Mouse (Mus musculus) forebrain, embryonic 12.5 days (tissue): ENCODE measurements at regions not wholly inside any gene's neighbourhood (a gene's known extent, or its start where the extent isn't known, plus 50 kb on each side); places are given as distances from the start of the nearest gene placed in this dataset.

Experiments used
- ATAC-seq: fragments of 200-750 bp; cut with Nextera tagmentation; 2 replicates; pipeline ENCODE4 v1.8.0; 2017; ENCODE audit warnings: moderate TSS enrichment; ENCODE audit not compliant: low FRiP score
- H3K27ac ChIP-seq: fragments of 300-500 bp; sonication (generic); 2 replicates; pipeline ENCODE4 v1.5.1; 2016; ENCODE audit warnings: mild to moderate bottlenecking
- H3K27me3 ChIP-seq: fragments of 300-500 bp; sonication (generic); 2 replicates; pipeline ENCODE4 v1.6.1; 2016; ENCODE audit warnings: mild to moderate bottlenecking
- H3K36me3 ChIP-seq: fragments of 300-500 bp; sonication (generic); replicated peaks from 2 replicates; pipeline ENCODE4 v1.6.1; 2016; ENCODE audit warnings: mild to moderate bottlenecking
- H3K4me1 ChIP-seq: fragments of 300-500 bp; sonication (generic); 2 replicates; pipeline ENCODE4 v1.6.1; 2016
- H3K4me2 ChIP-seq: fragments of 300-500 bp; sonication (generic); 2 replicates; pipeline ENCODE4 v1.6.1; 2016; ENCODE audit warnings: mild to moderate bottlenecking, moderate library complexity
- H3K4me3 ChIP-seq: fragments of 300-500 bp; sonication (generic); replicated peaks from 2 replicates; pipeline ENCODE4 v1.5.1; 2016; ENCODE audit warnings: mild to moderate bottlenecking
- H3K9ac ChIP-seq: fragments of 300-500 bp; sonication (generic); 2 replicates; pipeline ENCODE4 v1.6.1; 2016; ENCODE audit warnings: mild to moderate bottlenecking
- H3K9me3 ChIP-seq: fragments of 300-500 bp; sonication (generic); 2 replicates; pipeline ENCODE4 v1.6.1; 2016
- WGBS: fragments of 180-500 bp; shearing (Covaris S2); methylation state at CpG from one replicate; pipeline ENCODE4 v1.1.7; 2016; 5-methylcytosine and 5-hydroxymethylcytosine counted together

DNA sequence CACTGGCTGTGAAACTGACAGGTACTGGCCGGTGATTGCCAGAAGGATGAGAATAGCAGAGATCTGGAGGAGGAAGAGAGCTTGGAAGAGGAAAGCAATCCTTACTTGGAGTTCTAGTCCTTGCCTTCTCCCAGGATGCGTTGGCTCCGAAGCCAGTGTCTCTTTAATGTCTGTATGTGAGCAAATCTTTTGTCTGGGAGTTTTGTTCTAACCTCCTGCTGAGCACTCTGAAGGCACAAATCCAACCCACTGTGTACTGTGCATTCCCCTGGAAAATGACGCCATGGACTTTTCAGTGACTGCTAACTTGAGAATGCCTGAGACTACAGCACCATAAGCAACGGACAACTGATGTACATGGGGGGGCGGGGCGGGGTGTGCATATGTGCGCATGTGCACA, 216.4 kb downstream of the Emp1 start:
- WGBS = 59% methylated on average over 8 of the region's 8 CpGs

DNA sequence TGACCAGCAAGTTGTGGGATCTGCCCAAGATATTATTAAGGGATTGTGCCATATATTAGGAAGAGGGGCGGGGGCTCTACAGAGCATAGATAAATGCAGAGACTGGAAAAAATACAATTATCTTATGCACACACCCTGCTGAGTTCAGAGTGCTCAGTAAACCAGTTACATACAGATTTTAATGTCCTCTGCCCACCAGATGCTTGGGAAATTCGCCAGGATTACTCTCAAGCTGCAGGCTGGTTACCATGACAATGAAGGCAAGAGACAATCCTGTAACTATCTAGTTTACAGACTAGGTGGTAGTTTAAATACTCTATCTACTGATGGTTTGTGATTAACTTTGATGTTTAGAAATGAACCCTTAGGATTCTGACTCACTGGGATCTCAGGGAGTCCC, 220.2 kb downstream of the Emp1 start:
- Histone ChIP-seq H3K4me2 (no peak overlapping the region), H3K4me1 (peaks cover 11% of the 10 kb centered on the region; the same call in 1 of the 2 replicates), H3K9me3 (no peaks in the 10 kb centered on the region), H3K36me3 (no peaks in the 10 kb centered on the region), H3K9ac (no peak overlapping the region), H3K27ac (no peak overlapping the region), H3K4me3 (no peak overlapping the region), H3K27me3 (no peaks in the 10 kb centered on the region)
- no peak for ATAC-seq
- WGBS = 49% methylated on average over 2 of the region's 2 CpGs

More for the DNA sequence above, 216.4 kb downstream of the Emp1 start:
- no peak overlapping the region for H3K4me2 ChIP-seq
- peaks cover 11% of the 10 kb centered on the region; the same call in 1 of the 2 replicates for H3K4me1 ChIP-seq
- H3K9me3 ChIP-seq = no peaks in the 10 kb centered on the region
- no peaks in the 10 kb centered on the region for H3K36me3 ChIP-seq
- no peak overlapping the region for H3K9ac ChIP-seq
- no peak overlapping the region for H3K27ac ChIP-seq
- ATAC-seq = no peak
- H3K4me3 ChIP-seq = no peak overlapping the region
- H3K27me3 ChIP-seq = no peaks in the 10 kb centered on the region

DNA sequence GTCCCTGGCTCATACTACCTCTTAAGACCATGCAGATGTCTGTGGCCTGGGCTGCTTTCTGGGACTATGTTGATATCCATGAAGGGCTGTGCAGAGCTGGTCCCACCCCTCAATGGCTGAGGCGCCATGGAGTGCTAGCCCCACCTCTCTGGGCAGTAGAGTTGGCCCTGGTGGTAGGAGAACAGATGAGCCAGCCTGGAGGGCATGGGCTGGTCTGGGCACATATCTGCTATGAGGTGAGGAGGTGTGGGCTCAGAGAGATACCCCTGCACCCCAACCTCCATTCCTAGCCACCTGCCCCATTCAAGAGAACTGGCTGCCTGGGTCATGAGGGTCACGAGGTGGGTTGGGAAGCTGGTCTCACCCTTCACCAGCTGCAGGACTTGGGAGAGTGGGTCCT, 222.4 kb downstream of the Emp1 start:
- Histone ChIP-seq H3K9me3 (no peaks in the 10 kb centered on the region), H3K9ac (no peak overlapping the region), H3K4me1 (0 out of 2 replicates have a peak, but pooled peaks cover 7% of the 10 kb centered on the region), H3K4me3 (no peak overlapping the region), H3K36me3 (no peaks in the 10 kb centered on the region), H3K27ac (no peak overlapping the region), H3K4me2 (no peak overlapping the region), H3K27me3 (no peaks in the 10 kb centered on the region)
- WGBS = 95% methylated on average over 2 of the region's 2 CpGs
- ATAC-seq = no peak

DNA sequence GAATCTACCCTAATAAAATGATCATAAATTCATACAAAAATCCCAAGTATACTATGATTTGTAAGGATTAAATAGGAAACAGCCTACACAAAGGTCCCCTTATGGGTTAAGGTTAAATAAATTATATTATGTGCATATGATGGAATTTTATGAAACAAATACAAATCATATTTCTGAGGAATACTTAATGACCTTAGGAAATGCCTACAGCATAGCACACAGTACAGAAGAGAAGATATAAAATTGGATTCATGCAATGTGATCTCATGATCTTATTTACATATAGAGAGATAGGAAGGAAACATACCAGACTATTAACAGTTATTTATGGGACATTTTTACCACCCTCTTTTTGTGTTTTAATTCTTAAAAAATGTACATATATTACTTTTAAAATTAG, 227.7 kb downstream of the Emp1 start:
- Histone ChIP-seq H3K27ac (no peak overlapping the region), H3K4me2 (no peak overlapping the region), H3K36me3 (no peaks in the 10 kb centered on the region), H3K9ac (no peak overlapping the region), H3K27me3 (no peaks in the 10 kb centered on the region), H3K4me1 (no peaks in the 10 kb centered on the region), H3K9me3 (no peaks in the 10 kb centered on the region), H3K4me3 (no peak overlapping the region)
- ATAC-seq = no peak

DNA sequence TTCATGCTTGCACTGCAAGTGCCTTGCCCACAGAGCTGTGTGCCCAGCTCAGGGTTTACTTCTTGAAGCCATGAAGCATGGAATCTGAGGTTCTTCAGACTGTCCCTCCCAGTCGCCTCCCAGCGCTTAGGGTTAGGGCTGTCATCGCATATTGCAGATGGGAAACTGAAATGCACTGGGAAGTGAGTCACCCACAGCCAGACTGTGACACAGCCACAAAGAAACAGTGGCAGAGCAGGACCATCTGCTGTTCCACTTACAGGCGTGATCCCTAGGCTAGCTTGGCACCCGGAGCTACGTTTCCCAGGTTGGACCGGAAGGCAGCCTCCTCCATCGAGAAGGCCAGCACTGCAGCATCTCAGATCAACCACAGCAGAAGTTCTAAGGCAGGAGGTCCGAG, 228.7 kb downstream of the Emp1 start:
- no peaks in the 10 kb centered on the region for H3K36me3 ChIP-seq
- no peak overlapping the region for H3K9ac ChIP-seq
- WGBS = 92% methylated on average over 9 of the region's 9 CpGs
- H3K27me3 ChIP-seq = no peaks in the 10 kb centered on the region
- H3K4me2 ChIP-seq = no peak overlapping the region
- H3K4me1 ChIP-seq = no peaks in the 10 kb centered on the region
- H3K9me3 ChIP-seq = no peaks in the 10 kb centered on the region
- no peak overlapping the region for H3K27ac ChIP-seq
- H3K4me3 ChIP-seq = no peak overlapping the region
- no peak for ATAC-seq

DNA sequence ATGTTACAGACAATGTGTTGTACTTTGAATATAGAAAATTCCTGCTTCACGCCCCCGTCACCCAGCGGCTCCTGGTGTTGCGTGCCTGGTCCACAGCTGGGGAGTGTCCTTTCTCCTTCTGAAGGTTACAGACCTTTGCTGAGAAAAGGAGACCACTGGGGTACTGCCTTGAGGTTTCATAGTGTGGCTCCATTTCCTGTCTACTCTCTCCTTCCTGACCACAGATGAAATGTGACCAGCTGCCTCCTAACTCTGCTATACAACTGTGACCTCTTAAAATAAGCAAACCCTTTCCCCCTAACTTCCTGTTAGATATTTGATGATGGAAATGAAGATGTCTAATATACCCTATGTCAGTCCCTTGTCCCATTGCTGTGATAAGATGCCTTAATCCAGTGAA, 234.0 kb downstream of the Emp1 start:
- Histone ChIP-seq H3K4me3 (no peak overlapping the region), H3K4me1 (no peaks in the 10 kb centered on the region), H3K36me3 (no peaks in the 10 kb centered on the region), H3K4me2 (no peak overlapping the region), H3K9ac (no peak overlapping the region), H3K27ac (no peak overlapping the region), H3K9me3 (no peaks in the 10 kb centered on the region), H3K27me3 (no peaks in the 10 kb centered on the region)
- WGBS = 88% methylated on average over 4 of the region's 4 CpGs
- no peak for ATAC-seq

DNA sequence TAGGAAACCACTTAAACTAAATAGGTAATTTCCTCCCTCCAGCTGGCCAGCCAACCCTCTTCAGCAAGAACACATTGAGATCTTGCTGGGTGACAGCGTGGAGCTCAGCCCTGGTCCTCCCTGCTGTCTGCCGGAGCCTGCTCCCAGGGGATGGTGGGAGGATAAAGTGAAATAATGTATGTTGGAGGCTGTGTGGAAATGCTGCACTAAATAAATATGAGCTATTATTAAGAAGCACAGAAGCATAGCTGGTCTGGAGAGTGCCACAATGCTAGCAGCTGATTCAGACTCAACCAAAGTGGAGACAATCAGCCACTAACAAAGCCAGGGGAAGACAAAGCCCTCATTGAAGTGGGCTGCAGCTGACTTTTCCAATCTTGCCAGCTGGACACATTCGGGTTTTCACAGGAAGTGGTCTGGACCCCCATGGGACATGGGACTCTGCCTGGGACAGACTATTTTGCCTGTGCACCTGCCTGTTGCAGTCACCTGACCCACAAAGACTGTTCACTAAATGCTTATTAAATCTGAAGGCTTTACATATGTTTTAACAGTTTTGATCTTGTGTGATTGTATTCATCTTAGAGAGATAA, 248.3 kb downstream of the Emp1 start:
- peaks cover 8% of the 10 kb centered on the region for H3K4me1 ChIP-seq
- H3K4me2 ChIP-seq = no peak overlapping the region
- 37% methylated on average over 3 of the region's 3 CpGs for WGBS
- H3K27ac ChIP-seq = no peak overlapping the region
- peak; percentile 39; the same call in 1 of the 2 replicates for ATAC-seq
- no peak overlapping the region for H3K9ac ChIP-seq
- H3K4me3 ChIP-seq = no peak overlapping the region
- no peaks in the 10 kb centered on the region for H3K9me3 ChIP-seq
- H3K36me3 ChIP-seq = no peaks in the 10 kb centered on the region
- H3K27me3 ChIP-seq = no peaks in the 10 kb centered on the region

DNA sequence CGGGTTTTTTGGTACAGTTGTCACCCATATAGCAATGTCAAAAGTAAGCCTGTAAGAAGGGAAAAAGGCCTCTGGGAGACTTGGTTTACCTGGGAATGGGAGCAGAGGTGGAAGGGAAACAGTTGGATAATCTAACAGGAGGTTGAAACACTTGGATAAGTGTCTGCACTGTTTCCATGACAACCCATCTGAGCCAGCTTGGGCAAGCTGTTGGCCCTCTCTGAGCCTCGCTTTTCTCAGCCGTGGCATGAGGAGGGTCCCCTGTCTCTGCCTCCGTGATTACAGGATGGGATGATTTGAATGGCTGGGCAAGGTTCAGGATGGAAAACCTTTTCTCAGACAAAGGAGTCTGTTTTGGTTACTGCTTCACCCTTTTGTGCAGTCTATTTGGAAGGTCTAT, 265.6 kb downstream of the Emp1 start:
- no peak for ATAC-seq

DNA sequence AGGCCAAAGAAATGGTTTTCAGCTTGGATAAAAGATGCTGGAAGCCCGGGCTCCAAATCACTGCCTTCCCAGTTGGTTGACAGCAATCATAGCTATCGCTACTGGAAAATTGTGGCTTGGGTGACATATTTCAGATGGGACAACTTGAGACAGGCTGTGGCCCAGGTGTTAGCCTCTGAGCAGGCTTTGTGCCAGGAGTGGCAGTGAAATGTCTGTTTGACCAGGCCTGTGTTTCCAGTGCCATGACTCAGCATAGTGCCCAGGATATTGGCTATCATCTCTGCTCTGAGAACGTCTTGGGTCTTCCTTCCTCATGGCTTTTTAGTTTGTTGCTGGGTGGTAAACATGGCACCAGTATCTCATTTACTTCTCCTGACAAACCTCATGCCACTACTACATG, 266.9 kb downstream of the Emp1 start:
- no peak overlapping the region for H3K9ac ChIP-seq
- no peak overlapping the region for H3K4me2 ChIP-seq
- WGBS = 55% methylated on average over 3 of the region's 3 CpGs
- no peak for ATAC-seq
- no peaks in the 10 kb centered on the region for H3K27me3 ChIP-seq
- H3K4me3 ChIP-seq = no peak overlapping the region
- H3K36me3 ChIP-seq = no peaks in the 10 kb centered on the region
- no peaks in the 10 kb centered on the region for H3K9me3 ChIP-seq
- peaks cover 13% of the 10 kb centered on the region; the same call in 1 of the 2 replicates for H3K4me1 ChIP-seq
- H3K27ac ChIP-seq = no peak overlapping the region

More for the DNA sequence above, 265.6 kb downstream of the Emp1 start:
- Histone ChIP-seq H3K9ac (no peak overlapping the region), H3K4me3 (no peak overlapping the region), H3K27me3 (no peaks in the 10 kb centered on the region), H3K4me2 (no peak overlapping the region), H3K9me3 (no peaks in the 10 kb centered on the region), H3K27ac (no peak overlapping the region), H3K36me3 (no peaks in the 10 kb centered on the region), H3K4me1 (peaks cover 13% of the 10 kb centered on the region; the same call in 1 of the 2 replicates)
- 22% methylated on average over 4 of the region's 4 CpGs for WGBS

DNA sequence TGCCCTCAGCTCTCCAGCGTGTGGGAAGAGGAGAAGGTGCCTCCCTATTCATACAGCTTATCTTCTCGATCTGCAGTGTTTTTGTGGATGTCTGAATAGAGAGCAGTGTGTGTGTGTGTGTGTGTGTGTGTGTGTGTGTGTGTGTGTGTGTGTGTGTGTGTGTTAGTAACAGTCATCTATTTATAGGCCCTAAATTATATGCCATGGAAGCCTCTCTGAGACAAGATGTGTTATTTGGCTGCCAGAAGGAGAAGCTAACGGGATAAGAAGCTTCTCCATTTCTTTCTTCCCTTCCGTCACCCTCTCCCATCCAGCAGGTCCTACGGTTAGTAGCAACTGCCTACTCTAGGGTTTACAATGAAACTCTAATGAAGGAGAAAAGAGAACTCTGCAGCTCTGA, 270.3 kb downstream of the Emp1 start:
- Histone ChIP-seq H3K9ac (no peak overlapping the region), H3K27me3 (no peaks in the 10 kb centered on the region), H3K36me3 (no peaks in the 10 kb centered on the region), H3K27ac (no peak overlapping the region), H3K4me2 (no peak overlapping the region), H3K4me1 (peaks cover 10% of the 10 kb centered on the region; the same call in 1 of the 2 replicates), H3K9me3 (no peaks in the 10 kb centered on the region), H3K4me3 (no peak overlapping the region)
- ATAC-seq = no peak
- WGBS = 81% methylated on average over 5 of the region's 5 CpGs

DNA sequence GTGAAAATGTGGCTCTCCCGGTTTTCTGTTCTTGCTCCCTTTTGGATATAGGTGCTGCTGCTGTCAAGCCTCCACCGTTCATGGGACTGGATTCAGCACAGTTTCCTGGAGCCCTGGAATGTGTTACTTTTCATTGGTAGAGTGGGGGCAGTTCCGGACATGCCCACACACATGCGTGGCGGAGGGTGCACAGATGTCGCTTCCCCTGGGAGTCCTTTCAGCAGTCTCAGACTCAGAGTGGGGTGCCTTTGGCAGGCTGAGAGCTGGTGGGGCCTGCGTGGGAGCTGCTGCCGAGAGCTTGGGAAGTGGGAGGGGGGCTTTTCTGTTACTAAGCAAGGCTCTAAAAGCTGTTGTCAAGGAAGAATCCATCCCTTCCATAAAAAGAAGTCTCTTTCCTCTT, 274.3 kb downstream of the Emp1 start:
- Histone ChIP-seq H3K27me3 (no peaks in the 10 kb centered on the region), H3K9ac (no peak overlapping the region), H3K4me1 (no peaks in the 10 kb centered on the region), H3K4me2 (no peak overlapping the region), H3K36me3 (no peaks in the 10 kb centered on the region), H3K27ac (no peak overlapping the region), H3K9me3 (no peaks in the 10 kb centered on the region), H3K4me3 (no peak overlapping the region)
- no peak for ATAC-seq
- 83% methylated on average over 8 of the region's 8 CpGs for WGBS

DNA sequence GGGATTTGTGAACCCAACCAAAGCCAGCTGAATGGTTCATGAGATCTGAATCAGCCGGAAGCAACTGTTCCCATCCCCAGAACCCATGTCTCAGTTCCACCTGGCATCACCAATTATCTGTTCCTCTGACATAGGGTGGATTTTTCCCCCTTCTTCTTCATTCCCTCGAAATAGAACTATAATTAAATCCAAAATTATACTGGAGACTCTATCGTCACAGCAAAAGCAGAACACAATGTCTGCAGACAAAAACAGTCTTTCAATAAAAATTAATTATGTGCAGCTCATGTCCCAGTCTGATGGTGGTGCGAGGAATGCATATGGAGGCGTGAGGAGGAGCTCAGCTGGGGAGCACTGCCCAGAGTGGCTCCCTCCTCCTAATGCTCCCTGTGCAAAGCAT, 280.4 kb downstream of the Emp1 start:
- no peak overlapping the region for H3K4me3 ChIP-seq
- H3K27ac ChIP-seq = no peak overlapping the region
- no peaks in the 10 kb centered on the region for H3K36me3 ChIP-seq
- no peak for ATAC-seq
- 86% methylated on average over 5 of the region's 5 CpGs for WGBS
- no peaks in the 10 kb centered on the region for H3K27me3 ChIP-seq
- no peak overlapping the region for H3K9ac ChIP-seq
- no peaks in the 10 kb centered on the region for H3K9me3 ChIP-seq
- H3K4me1 ChIP-seq = no peaks in the 10 kb centered on the region
- H3K4me2 ChIP-seq = no peak overlapping the region

DNA sequence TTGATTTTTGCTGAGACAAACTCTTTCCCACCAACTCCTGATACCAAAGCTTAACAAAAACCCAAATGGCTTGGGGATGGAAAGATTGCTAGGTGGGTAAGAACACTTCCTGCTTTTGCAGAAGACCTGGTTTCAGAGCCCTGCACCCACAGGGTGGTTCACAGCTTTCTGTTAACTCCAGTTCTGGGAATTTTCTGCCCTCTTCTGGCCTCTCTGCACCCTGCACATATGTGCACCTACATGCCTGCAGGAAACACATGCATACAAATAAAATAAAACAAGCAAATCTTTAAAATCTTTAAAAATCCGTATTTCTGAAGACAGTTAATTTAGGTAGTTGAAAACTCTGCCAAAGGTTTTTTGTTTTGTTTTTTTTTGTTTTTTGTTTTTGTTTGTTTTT, 283.8 kb downstream of the Emp1 start:
- Histone ChIP-seq H3K27ac (no peak overlapping the region), H3K9ac (no peak overlapping the region), H3K36me3 (no peaks in the 10 kb centered on the region), H3K4me1 (no peaks in the 10 kb centered on the region), H3K4me2 (no peak overlapping the region), H3K4me3 (no peak overlapping the region), H3K9me3 (no peaks in the 10 kb centered on the region), H3K27me3 (no peaks in the 10 kb centered on the region)
- 74% methylated on average over 1 of the region's 1 CpGs for WGBS
- ATAC-seq = no peak
